Mouse (Mus musculus) heart, postnatal 0 days (tissue): ENCODE data around the gene Gm826.

Source experiments
- CTCF ChIP-seq: IDR thresholded peaks from 2 replicates; pipeline ENCODE4 v1.5.1; 2016; ENCODE audit warnings: antibody characterized with exemption, control low read depth, low read depth
- EP300 ChIP-seq: IDR thresholded peaks from 2 replicates; pipeline ENCODE4 v1.6.1; 2016; ENCODE audit warnings: antibody characterized with exemption, low read depth

DNA sequence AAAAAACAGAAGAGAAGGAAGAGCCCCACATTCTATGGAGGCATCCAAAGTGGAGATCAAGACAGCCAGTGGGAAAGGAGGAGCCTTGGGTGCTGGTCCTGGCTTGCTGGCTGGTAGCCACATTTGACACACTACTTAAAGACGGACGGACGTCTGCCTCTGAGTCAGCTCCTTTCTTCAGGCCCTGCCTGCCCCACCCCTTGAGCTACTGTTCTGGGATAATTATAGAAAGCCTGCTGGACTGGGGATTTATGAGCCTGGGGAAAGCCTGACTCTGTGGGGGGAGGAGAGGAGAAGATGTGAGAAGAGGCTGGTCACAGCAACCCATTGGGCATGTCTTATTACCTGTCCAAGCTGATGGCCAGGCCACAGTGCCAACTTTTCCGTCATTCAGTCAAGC lies 12.1 kb downstream of the Gm826 start:
- no peak for TF ChIP-seq CTCF
- no peak for TF ChIP-seq EP300
